Mouse (Mus musculus) monocyte, adult 5-6 weeks (primary cell): Measurements from ENCODE around the gene Syt13. TPM values are rescaled to one million over a fixed set of nuclear protein-coding genes. Genes with fewer than 3 reads are reported as not detected.

Experiments
- ATAC-seq: fragments of 153-309, 156-312 bp; replicated peaks from 2 replicates; pipeline ENCODE4 v1.8.0; 2017; ENCODE audit warnings: mild to moderate bottlenecking; ENCODE audit not compliant: low TSS enrichment, insufficient number of reproducible peaks, severe bottlenecking, poor library complexity, low FRiP score
- total RNA-seq: library from RNA; stranded (forward); fragments of 200-1000, 200-491, 200-594 nt; gene quantifications from 3 replicates; pipeline ENCODE4 v1.2.3, GENCODE M21; 2017

Syt13 gene
- total RNA-seq, 1 experiment from 2014 or later, result not detected

- ATAC-seq, result no peak
Observed at GRCm38 (mm10) chr2:92985600-92985999, 70.7 kb downstream of the Syt13 start.

- no peak for ATAC-seq
Observed at GRCm38 (mm10) chr2:92987108-92987618, 72.3 kb downstream of the Syt13 start.

- ATAC-seq, result no peak
Observed at GRCm38 (mm10) chr2:92987901-92988631, 73.2 kb downstream of the Syt13 start.

GRCm38 (mm10) chr2:92989593-92989992 lies 74.7 kb downstream of the Syt13 start:
- no peak for ATAC-seq

- no peak for ATAC-seq
Observed at GRCm38 (mm10) chr2:92991976-92992375, 77.1 kb downstream of the Syt13 start.

- ATAC-seq, result no peak
Observed at GRCm38 (mm10) chr2:93005028-93005427, 90.1 kb downstream of the Syt13 start.

Other genes with a start within 250 kb of the Syt13 start
- gene Prdm11, start 131.1 kb downstream of the Syt13 start, total RNA-seq, result 1.4 to 6.8 TPM (median 4.0 TPM) in 3 replicates